Mouse (Mus musculus): ENCODE measurements at regions not wholly inside any gene's neighbourhood (a gene's known extent, or its start where the extent isn't known, plus 50 kb on each side); places are given as distances from the start of the nearest gene placed in this dataset.

DNA sequence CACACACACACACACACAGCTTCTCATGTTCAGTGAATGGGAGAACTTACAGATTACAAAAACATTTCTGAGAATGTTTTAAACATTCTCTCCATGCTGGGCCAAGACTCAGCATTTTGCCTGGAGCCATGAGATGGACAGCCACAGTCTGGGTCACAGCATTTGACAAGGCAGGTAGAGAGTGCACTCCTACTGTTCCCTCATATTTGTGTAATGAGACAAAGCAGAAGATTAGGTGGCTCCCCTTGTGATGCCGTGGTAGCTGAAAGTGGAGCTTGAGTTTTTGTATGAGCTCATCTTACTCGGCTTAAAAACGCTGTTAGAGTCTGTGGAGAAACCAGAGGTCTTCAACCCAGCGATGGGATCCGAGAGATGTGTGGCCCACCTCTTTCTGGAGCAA lies 65.3 kb upstream of the Dlg1 start:
- ATAC-seq (ENCODE audit: insufficient read depth) (peak; percentile 51), DNase-seq (ENCODE audit: low read depth in 3 of 3, low spot score in 3 of 3) (no peak)
- Histone ChIP-seq H3K4me2 (ENCODE audit: low read depth) (peak overlapping the region; percentile 60), H3K27me3 (ENCODE audit: control insufficient read depth, insufficient read depth, low read length) (no peaks in the 10 kb centered on the region), H3K9me3 (ENCODE audit: control insufficient read depth, low read length) (no peaks in the 10 kb centered on the region), H3K27ac (peak overlapping the region; percentile 79), H3K4me3 (ENCODE audit: insufficient read depth in 1 of 2, low read depth in 2 of 2, low read length in 2 of 2) (0 out of 4 replicates have a peak overlapping the region, but pooled peaks of 1 of the 2 experiments have one; percentile 16), H3K36me3 (replicated peaks; ENCODE audit: control insufficient read depth, insufficient read depth, low read depth) (no peaks in the 10 kb centered on the region), H3K4me1 (replicated peaks; ENCODE audit: control insufficient read depth in 2 of 2, insufficient read depth in 2 of 2, low read length in 1 of 2) (peaks cover 52 to 58% of the 10 kb centered on the region in 2 experiments), H3K9ac (replicated peaks) (peak overlapping the region; percentile 37)
- WGBS (ENCODE audit: insufficient replicate concordance): 13% methylated on average over 5 of the region's 5 CpGs
- TF ChIP-seq EP300 (IDR thresholded peaks at IDR 0.05; ENCODE audit: low read depth) (no peak), CTCF (IDR thresholded peaks at IDR 0.05; ENCODE audit: low read depth) (no peak)

DNA sequence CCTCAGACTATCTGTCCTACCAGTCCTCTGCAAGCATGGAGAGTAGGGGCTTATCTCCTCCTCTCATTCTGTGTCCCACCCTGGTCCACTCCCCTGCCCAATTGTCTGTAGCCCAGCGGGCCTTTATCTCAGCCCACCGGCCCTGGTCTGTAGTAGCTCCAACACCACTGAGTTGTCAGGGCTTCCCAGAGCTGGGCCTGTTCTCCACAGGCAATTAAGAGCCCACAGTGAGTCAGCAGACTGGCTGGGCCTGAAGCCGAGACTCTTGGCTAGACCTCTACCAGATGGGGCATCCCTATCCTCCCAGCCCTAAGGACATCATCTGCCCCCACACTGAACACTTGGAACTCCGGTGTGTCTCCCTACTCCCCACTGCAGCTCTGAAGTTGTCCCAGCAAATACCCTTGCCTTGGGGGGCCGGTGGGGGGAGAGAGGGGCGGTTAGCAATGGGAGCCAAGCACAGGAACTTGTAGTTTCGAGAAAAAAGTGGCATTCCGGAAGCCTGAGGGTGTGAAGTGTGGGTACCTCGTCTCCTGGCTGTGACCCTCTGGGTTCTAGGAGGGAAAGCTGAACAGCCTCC lies 64.7 kb upstream of the Dlg1 start:
- Histone ChIP-seq H3K9me3 (ENCODE audit: control insufficient read depth, low read length) (no peaks in the 10 kb centered on the region), H3K4me3 (ENCODE audit: insufficient read depth in 1 of 2, low read depth in 2 of 2, low read length in 2 of 2) (peak overlapping the region; percentile 6 to 16; a peak in 1 of 4 replicates), H3K27me3 (ENCODE audit: control insufficient read depth, insufficient read depth, low read length) (no peaks in the 10 kb centered on the region), H3K36me3 (replicated peaks; ENCODE audit: control insufficient read depth, insufficient read depth, low read depth) (no peaks in the 10 kb centered on the region), H3K9ac (replicated peaks) (peak overlapping the region; percentile 53), H3K4me2 (ENCODE audit: low read depth) (peak overlapping the region; percentile 60), H3K27ac (peak overlapping the region; percentile 79), H3K4me1 (replicated peaks; ENCODE audit: control insufficient read depth in 2 of 2, insufficient read depth in 2 of 2, low read length in 1 of 2) (peaks cover 46 to 53% of the 10 kb centered on the region in 2 experiments)
- 39% methylated on average over 9 of the region's 9 CpGs for WGBS (ENCODE audit: insufficient replicate concordance)
- peak; percentile 83 to 90 (median 89) for DNase-seq (ENCODE audit: low read depth in 3 of 3, low spot score in 3 of 3)
- TF ChIP-seq EP300 (IDR thresholded peaks at IDR 0.05; ENCODE audit: low read depth) (peak; percentile 96), CTCF (IDR thresholded peaks at IDR 0.05; ENCODE audit: low read depth) (no peak)
- ATAC-seq (ENCODE audit: insufficient read depth): peak; percentile 99

DNA sequence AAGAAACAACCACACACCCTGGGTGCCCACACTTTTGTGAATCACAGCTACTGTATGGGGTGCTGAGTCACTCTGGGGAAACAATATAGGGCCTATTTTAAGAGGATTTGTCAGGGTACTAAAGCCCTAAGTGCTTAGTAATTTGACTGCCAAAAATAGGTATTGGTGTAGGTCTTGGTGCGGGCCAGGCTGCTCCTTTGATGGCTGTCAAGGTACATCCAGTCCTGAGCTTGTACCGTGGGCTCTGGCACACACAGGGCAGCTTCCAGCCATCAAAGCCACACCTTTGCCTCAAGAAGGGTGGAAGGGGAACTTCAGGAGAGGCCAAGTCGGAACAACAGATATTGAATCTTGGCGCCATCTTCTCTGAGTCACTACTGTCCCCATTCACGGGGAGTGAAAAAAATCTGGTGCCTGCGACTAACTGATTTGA lies 64.2 kb upstream of the Dlg1 start:
- TF ChIP-seq EP300 (IDR thresholded peaks at IDR 0.05; ENCODE audit: low read depth) (no peak), CTCF (IDR thresholded peaks at IDR 0.05; ENCODE audit: low read depth) (no peak)
- no peak overlapping the region for H3K4me3 ChIP-seq (ENCODE audit: insufficient read depth in 1 of 2, low read depth in 2 of 2, low read length in 2 of 2)
- peak overlapping the region; percentile 60 for H3K4me2 ChIP-seq (ENCODE audit: low read depth)
- H3K27ac ChIP-seq: peak overlapping the region; percentile 79
- H3K36me3 ChIP-seq (replicated peaks; ENCODE audit: control insufficient read depth, insufficient read depth, low read depth): no peaks in the 10 kb centered on the region
- peak overlapping the region; percentile 53 for H3K9ac ChIP-seq (replicated peaks)
- H3K27me3 ChIP-seq (ENCODE audit: control insufficient read depth, insufficient read depth, low read length): no peaks in the 10 kb centered on the region
- ATAC-seq (ENCODE audit: insufficient read depth) (no peak), DNase-seq (ENCODE audit: low read depth in 3 of 3, low spot score in 3 of 3) (no peak)
- H3K4me1 ChIP-seq (replicated peaks; ENCODE audit: control insufficient read depth in 2 of 2, insufficient read depth in 2 of 2, low read length in 1 of 2): peaks cover 42 to 47% of the 10 kb centered on the region in 2 experiments
- no peaks in the 10 kb centered on the region for H3K9me3 ChIP-seq (ENCODE audit: control insufficient read depth, low read length)
- WGBS (ENCODE audit: insufficient replicate concordance): 62% methylated on average over 6 of the region's 6 CpGs

DNA sequence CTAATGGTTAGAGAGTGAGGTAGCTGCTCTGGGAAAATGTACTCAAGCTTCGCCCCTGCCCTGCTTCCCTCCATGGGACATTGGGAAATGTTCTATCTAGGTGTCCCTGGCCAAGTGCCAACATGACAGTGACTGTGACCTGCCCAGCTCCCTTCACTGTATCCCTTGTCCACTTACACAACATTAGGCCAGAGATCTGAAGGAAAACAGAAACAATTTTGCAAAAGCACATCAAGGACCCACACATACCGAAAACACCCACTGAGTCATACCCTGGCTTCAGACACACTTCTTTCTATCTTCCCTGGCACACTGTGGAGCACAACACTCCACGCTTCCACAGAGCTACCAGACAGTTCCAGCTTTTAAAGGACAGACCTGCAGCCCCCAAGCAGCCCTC lies 62.0 kb upstream of the Dlg1 start:
- Histone ChIP-seq H3K4me2 (ENCODE audit: low read depth) (no peak overlapping the region), H3K9ac (replicated peaks) (no peak overlapping the region), H3K9me3 (ENCODE audit: control insufficient read depth, low read length) (no peaks in the 10 kb centered on the region), H3K27ac (no peak overlapping the region), H3K27me3 (ENCODE audit: control insufficient read depth, insufficient read depth, low read length) (no peaks in the 10 kb centered on the region), H3K4me3 (ENCODE audit: insufficient read depth in 1 of 2, low read depth in 2 of 2, low read length in 2 of 2) (no peak overlapping the region), H3K4me1 (replicated peaks; ENCODE audit: control insufficient read depth in 2 of 2, insufficient read depth in 2 of 2, low read length in 1 of 2) (peaks cover 52 to 58% of the 10 kb centered on the region in 2 experiments), H3K36me3 (replicated peaks; ENCODE audit: control insufficient read depth, insufficient read depth, low read depth) (no peaks in the 10 kb centered on the region)
- TF ChIP-seq EP300 (IDR thresholded peaks at IDR 0.05; ENCODE audit: low read depth) (no peak), CTCF (IDR thresholded peaks at IDR 0.05; ENCODE audit: low read depth) (no peak)
- WGBS (ENCODE audit: insufficient replicate concordance): 93% methylated on average over 3 of the region's 3 CpGs
- no peak for DNase-seq (ENCODE audit: low read depth in 3 of 3, low spot score in 3 of 3)
- no peak for ATAC-seq (ENCODE audit: insufficient read depth)

DNA sequence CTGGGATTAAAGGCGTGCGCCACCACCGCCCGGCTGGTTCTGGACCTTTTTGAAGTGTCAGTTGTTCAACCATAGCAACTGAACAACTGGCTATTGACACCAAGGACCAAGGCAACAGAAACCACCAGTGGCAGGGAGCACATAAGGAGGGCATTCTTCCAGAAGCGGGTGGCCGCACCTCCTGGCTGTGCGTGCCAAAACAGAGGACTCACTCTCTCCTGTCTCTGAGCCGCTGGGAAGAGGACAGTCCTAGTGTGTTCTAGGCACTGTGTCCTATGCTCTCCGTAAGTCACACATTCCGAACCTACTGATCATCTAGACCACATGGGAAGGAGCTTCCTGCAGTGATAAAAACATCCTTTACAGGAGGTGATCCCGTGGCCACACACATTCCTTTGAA lies 60.1 kb upstream of the Dlg1 start:
- ATAC-seq (ENCODE audit: insufficient read depth): no peak
- no peak for DNase-seq (ENCODE audit: low read depth in 3 of 3, low spot score in 3 of 3)
- Histone ChIP-seq H3K4me2 (ENCODE audit: low read depth) (no peak overlapping the region), H3K9me3 (ENCODE audit: control insufficient read depth, low read length) (no peaks in the 10 kb centered on the region), H3K4me1 (replicated peaks; ENCODE audit: control insufficient read depth in 2 of 2, insufficient read depth in 2 of 2, low read length in 1 of 2) (peaks cover 54 to 64% of the 10 kb centered on the region in 2 experiments), H3K9ac (replicated peaks) (no peak overlapping the region), H3K4me3 (ENCODE audit: insufficient read depth in 1 of 2, low read depth in 2 of 2, low read length in 2 of 2) (no peak overlapping the region), H3K36me3 (replicated peaks; ENCODE audit: control insufficient read depth, insufficient read depth, low read depth) (no peaks in the 10 kb centered on the region), H3K27me3 (ENCODE audit: control insufficient read depth, insufficient read depth, low read length) (no peaks in the 10 kb centered on the region), H3K27ac (no peak overlapping the region)
- TF ChIP-seq EP300 (IDR thresholded peaks at IDR 0.05; ENCODE audit: low read depth): no peak
- TF ChIP-seq CTCF (IDR thresholded peaks at IDR 0.05; ENCODE audit: low read depth): no peak
- WGBS (ENCODE audit: insufficient replicate concordance): 73% methylated on average over 11 of the region's 11 CpGs
